Mouse (Mus musculus) stomach, embryonic 15.5 days (tissue): Measurements from ENCODE around the gene Slc22a12. TPM values are rescaled to one million over a fixed set of nuclear protein-coding genes. Genes with fewer than 3 reads are reported as not detected.

Source experiments
- ATAC-seq: fragments of 200-750 bp; cut with Nextera tagmentation; 2 replicates; pipeline ENCODE4 v1.8.0; 2017; ENCODE audit warnings: low read depth, moderate number of reproducible peaks, moderate TSS enrichment; ENCODE audit not compliant: insufficient read depth, low FRiP score
- H3K27ac ChIP-seq: fragments of 300-500 bp; sonication (generic); 2 replicates; pipeline ENCODE4 v1.5.1; 2015; ENCODE audit warnings: mild to moderate bottlenecking, inconsistent platforms
- H3K27me3 ChIP-seq: fragments of 300-500 bp; sonication (generic); replicated peaks from 2 replicates; pipeline ENCODE4 v1.6.1; 2015; ENCODE audit warnings: inconsistent platforms
- H3K36me3 ChIP-seq: fragments of 300-500 bp; sonication (generic); 2 replicates; pipeline ENCODE4 v1.6.1; 2015; ENCODE audit warnings: inconsistent platforms
- H3K4me1 ChIP-seq: fragments of 300-500 bp; sonication (generic); 2 replicates; pipeline ENCODE4 v1.6.1; 2015; ENCODE audit warnings: inconsistent platforms
- H3K4me2 ChIP-seq: fragments of 300-500 bp; sonication (generic); 2 replicates; pipeline ENCODE4 v1.6.1; 2015; ENCODE audit warnings: mild to moderate bottlenecking, inconsistent platforms
- H3K4me3 ChIP-seq: fragments of 300-500 bp; sonication (generic); replicated peaks from 2 replicates; pipeline ENCODE4 v1.5.1; 2015; ENCODE audit warnings: inconsistent platforms
- H3K9ac ChIP-seq: fragments of 300-500 bp; sonication (generic); 2 replicates; pipeline ENCODE4 v1.6.1; 2015; ENCODE audit warnings: inconsistent platforms
- H3K9me3 ChIP-seq: fragments of 300-500 bp; sonication (generic); 2 replicates; pipeline ENCODE4 v1.6.1; 2016; ENCODE audit warnings: inconsistent platforms
- WGBS: fragments of 180-500 bp; shearing (Covaris S2); methylation state at CpG from one replicate; pipeline ENCODE4 v1.1.7; 2015; 5-methylcytosine and 5-hydroxymethylcytosine counted together
- polyA plus RNA-seq: library from polyadenylated mRNA; unstranded; fragments of >200 nt; fragmentation: Nextera tagmentation; extraction: Ambion mirVana; gene quantifications from 2 replicates; pipeline ENCODE4 v1.2.1, GENCODE M21; 2015

Slc22a12 gene
- polyA plus RNA-seq, 1 experiment from 2014 or later, result not detected

GRCm38 (mm10) chr19:6538546-6538945, 4.3 kb downstream of the Slc22a12 start:
- 88% methylated on average over 6 of the region's 6 CpGs for WGBS
- peaks cover 3% of the 10 kb centered on the region; the same call in 1 of the 2 replicates for H3K27me3 ChIP-seq

GRCm38 (mm10) chr19:6537526-6537925, 5.3 kb downstream of the Slc22a12 start:
- Histone ChIP-seq H3K4me3 (no peak overlapping the region), H3K36me3 (no peaks in the 10 kb centered on the region), H3K4me2 (no peak overlapping the region), H3K27me3 (peaks cover 11% of the 10 kb centered on the region), H3K9ac (no peak overlapping the region), H3K27ac (no peak overlapping the region), H3K9me3 (no peaks in the 10 kb centered on the region), H3K4me1 (no peaks in the 10 kb centered on the region)
- no peak for ATAC-seq
- WGBS, result 74% methylated on average over 8 of the region's 8 CpGs

More at GRCm38 (mm10) chr19:6538546-6538945, 4.3 kb downstream of the Slc22a12 start:
- H3K9ac ChIP-seq, result no peak overlapping the region
- H3K4me1 ChIP-seq, result no peaks in the 10 kb centered on the region
- no peaks in the 10 kb centered on the region for H3K9me3 ChIP-seq
- no peak for ATAC-seq
- no peak overlapping the region for H3K27ac ChIP-seq
- H3K4me3 ChIP-seq, result no peak overlapping the region
- H3K4me2 ChIP-seq, result no peak overlapping the region
- H3K36me3 ChIP-seq, result no peaks in the 10 kb centered on the region

DNA sequence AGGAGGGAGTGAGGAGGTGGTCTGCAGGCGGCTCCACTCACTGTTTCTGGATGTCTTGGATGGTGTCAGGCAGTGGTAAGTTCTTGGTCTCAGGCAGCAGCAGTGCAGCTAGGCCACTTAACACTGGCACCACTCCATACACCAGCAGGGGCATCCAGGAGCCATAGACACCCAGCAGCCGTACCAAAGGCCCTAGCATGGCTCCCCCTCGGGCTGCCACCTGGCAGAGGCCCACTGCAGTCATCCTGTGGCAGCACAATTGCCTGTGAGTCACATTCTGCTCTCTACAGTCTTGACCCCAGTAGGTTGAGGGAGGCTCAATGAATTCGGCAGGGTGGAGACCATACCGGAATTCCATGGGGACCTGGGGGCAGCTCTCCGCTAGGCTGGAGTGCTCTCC, 6.1 kb downstream of the Slc22a12 start:
- Histone ChIP-seq H3K4me3 (no peak overlapping the region), H3K9ac (no peak overlapping the region), H3K36me3 (no peaks in the 10 kb centered on the region), H3K27me3 (peaks cover 16% of the 10 kb centered on the region), H3K4me1 (peaks cover 6% of the 10 kb centered on the region), H3K4me2 (no peak overlapping the region), H3K27ac (no peak overlapping the region), H3K9me3 (no peaks in the 10 kb centered on the region)
- ATAC-seq, result no peak
- WGBS, result 78% methylated on average over 6 of the region's 6 CpGs

DNA sequence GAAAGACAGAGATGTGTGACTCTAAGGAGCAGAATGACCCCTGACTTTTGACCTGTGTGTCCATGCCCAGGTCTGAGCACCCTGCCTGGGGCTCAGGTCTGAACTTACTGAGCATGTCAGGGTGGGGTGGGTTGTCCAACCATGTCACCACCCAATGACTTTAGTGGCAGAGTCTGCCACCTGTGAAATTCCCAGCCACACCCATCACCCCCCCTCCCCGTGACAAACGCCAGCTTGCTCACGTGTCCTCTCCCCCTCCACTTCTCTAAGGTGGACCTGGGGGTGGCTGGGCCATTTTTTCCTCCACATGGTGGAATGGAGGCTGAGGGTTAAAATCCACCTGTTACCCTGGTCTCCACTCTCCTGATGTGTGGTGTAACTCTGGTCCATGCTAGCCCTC, 6.6 kb downstream of the Slc22a12 start:
- H3K4me2 ChIP-seq, result no peak overlapping the region
- peaks cover 11% of the 10 kb centered on the region for H3K4me1 ChIP-seq
- H3K27me3 ChIP-seq, result peaks cover 19% of the 10 kb centered on the region
- 42% methylated on average over 3 of the region's 3 CpGs for WGBS
- H3K4me3 ChIP-seq, result no peak overlapping the region
- ATAC-seq, result no peak
- H3K9me3 ChIP-seq, result no peaks in the 10 kb centered on the region
- no peak overlapping the region for H3K27ac ChIP-seq
- no peaks in the 10 kb centered on the region for H3K36me3 ChIP-seq
- H3K9ac ChIP-seq, result no peak overlapping the region

DNA sequence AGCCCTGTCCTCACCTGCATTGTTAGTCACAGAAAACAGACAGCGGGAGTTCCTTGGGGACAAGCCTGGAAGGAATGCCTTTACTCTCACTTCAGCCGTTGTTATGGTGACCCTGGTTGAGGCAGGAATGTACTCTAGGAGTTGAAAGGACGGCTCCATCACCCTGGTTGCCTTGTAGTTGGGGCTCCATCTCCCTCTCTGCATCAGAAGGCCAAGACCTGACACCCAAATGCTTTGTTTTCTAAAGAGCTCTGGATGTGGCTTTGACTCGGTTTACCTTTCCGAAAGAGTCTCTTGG, 8.8 kb downstream of the Slc22a12 start:
- peaks cover 14% of the 10 kb centered on the region for H3K4me1 ChIP-seq
- no peak overlapping the region for H3K4me2 ChIP-seq
- peaks cover 19% of the 10 kb centered on the region for H3K27me3 ChIP-seq
- no peak overlapping the region for H3K9ac ChIP-seq
- no peaks in the 10 kb centered on the region for H3K36me3 ChIP-seq
- H3K27ac ChIP-seq, result peak overlapping the region; percentile 59; the same call in 1 of the 2 replicates
- WGBS, result 62% methylated on average over 5 of the region's 5 CpGs
- H3K9me3 ChIP-seq, result no peaks in the 10 kb centered on the region
- H3K4me3 ChIP-seq, result no peak overlapping the region
- no peak for ATAC-seq

GRCm38 (mm10) chr19:6533290-6534117, 9.3 kb downstream of the Slc22a12 start:
- ATAC-seq, result no peak
- H3K4me3 ChIP-seq, result no peak overlapping the region
- H3K36me3 ChIP-seq, result no peaks in the 10 kb centered on the region
- H3K27me3 ChIP-seq, result peaks cover 19% of the 10 kb centered on the region
- peak overlapping the region; percentile 59; the same call in 1 of the 2 replicates for H3K27ac ChIP-seq
- H3K4me2 ChIP-seq, result no peak overlapping the region
- H3K9me3 ChIP-seq, result no peaks in the 10 kb centered on the region
- peaks cover 14% of the 10 kb centered on the region for H3K4me1 ChIP-seq
- no peak overlapping the region for H3K9ac ChIP-seq
- WGBS, result 69% methylated on average over 11 of the region's 11 CpGs

DNA sequence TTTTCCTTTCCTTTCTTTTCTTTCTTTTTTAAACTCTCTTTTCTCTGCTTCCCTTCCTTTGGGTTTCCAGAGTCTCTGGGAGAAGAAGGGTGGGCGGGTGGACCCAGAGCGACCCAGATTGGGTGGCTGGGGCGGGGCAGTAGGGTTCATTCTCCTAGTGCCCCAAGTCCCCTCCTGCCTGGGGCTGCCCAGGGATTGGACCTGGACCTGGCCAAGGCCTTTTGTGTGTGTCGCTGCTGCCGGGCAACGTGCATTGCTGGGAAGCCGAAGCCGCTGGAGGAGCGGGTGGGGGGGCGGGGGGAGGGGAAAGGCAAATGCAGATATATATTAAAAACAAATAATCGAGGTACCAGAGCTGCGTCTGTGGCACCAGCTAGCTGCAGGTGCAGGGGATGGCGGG, 10.2 kb downstream of the Slc22a12 start:
- Histone ChIP-seq H3K4me1 (peaks cover 14% of the 10 kb centered on the region), H3K27ac (no peak overlapping the region), H3K36me3 (no peaks in the 10 kb centered on the region), H3K4me2 (peak overlapping the region; percentile 77), H3K9me3 (no peaks in the 10 kb centered on the region), H3K27me3 (peaks cover 19% of the 10 kb centered on the region), H3K4me3 (peak overlapping the region; percentile 38), H3K9ac (no peak overlapping the region)
- WGBS, result 12% methylated on average over 12 of the region's 13 CpGs
- no peak for ATAC-seq

GRCm38 (mm10) chr19:6531832-6532471, 10.9 kb downstream of the Slc22a12 start:
- Histone ChIP-seq H3K27me3 (peaks cover 19% of the 10 kb centered on the region), H3K27ac (no peak overlapping the region; the same call in 1 of the 2 replicates), H3K4me3 (peak overlapping the region; percentile 38), H3K4me1 (peaks cover 14% of the 10 kb centered on the region), H3K4me2 (peak overlapping the region; percentile 77), H3K9me3 (no peaks in the 10 kb centered on the region), H3K9ac (peak overlapping the region; percentile 35; the same call in 1 of the 2 replicates), H3K36me3 (no peaks in the 10 kb centered on the region)
- ATAC-seq, result no peak
- WGBS, result 2% methylated on average over 36 of the region's 36 CpGs

DNA sequence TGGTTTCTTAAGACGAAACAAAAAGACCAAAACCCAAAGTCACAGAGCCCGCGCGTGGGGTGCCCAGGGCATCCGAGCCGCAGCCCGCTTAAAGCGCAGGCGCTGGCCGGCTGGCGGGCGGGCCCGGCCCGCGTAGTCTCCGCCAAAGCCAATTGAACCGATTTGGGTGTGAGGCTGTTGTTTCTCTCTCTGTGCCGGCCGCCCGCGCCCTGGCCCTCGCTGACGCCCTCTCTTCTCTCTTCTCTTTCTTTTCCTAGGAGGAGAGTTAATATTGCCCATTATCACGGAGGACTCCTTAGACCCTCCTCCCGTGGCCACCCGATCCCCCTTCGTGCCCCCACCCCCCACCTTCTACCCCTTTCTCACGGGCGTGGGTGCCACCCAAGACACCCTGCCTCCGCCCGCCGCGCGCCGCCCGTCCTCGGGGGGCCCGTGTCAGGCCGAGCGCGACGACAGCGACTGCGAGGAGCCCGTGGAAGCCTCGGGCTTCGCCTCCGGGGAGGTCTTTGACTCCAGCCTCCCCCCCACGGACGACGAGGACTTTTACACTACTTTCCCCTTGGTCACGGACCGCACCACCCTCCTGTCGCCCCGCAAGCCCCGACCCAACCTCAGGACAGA, 11.7 kb downstream of the Slc22a12 start:
- Histone ChIP-seq H3K4me1 (peaks cover 14% of the 10 kb centered on the region), H3K27ac (no peak overlapping the region)

GRCm38 (mm10) chr19:6530359-6530758, 12.5 kb downstream of the Slc22a12 start:
- peaks cover 19% of the 10 kb centered on the region for H3K27me3 ChIP-seq
- no peak for ATAC-seq
- peaks cover 14% of the 10 kb centered on the region for H3K4me1 ChIP-seq
- H3K4me2 ChIP-seq, result no peak overlapping the region
- no peaks in the 10 kb centered on the region for H3K9me3 ChIP-seq
- H3K9ac ChIP-seq, result no peak overlapping the region
- no peak overlapping the region for H3K4me3 ChIP-seq
- H3K36me3 ChIP-seq, result no peaks in the 10 kb centered on the region
- no peak overlapping the region for H3K27ac ChIP-seq
- WGBS, result 32% methylated on average over 13 of the region's 13 CpGs

More for the DNA sequence above, 11.7 kb downstream of the Slc22a12 start:
- Histone ChIP-seq H3K9ac (peak overlapping the region; percentile 35), H3K4me2 (peak overlapping the region; percentile 77), H3K4me3 (peak overlapping the region; percentile 38), H3K9me3 (no peaks in the 10 kb centered on the region), H3K36me3 (no peaks in the 10 kb centered on the region), H3K27me3 (peaks cover 19% of the 10 kb centered on the region)
- WGBS, result under 1% methylated on average over 56 of the region's 56 CpGs
- ATAC-seq, result no peak

DNA sequence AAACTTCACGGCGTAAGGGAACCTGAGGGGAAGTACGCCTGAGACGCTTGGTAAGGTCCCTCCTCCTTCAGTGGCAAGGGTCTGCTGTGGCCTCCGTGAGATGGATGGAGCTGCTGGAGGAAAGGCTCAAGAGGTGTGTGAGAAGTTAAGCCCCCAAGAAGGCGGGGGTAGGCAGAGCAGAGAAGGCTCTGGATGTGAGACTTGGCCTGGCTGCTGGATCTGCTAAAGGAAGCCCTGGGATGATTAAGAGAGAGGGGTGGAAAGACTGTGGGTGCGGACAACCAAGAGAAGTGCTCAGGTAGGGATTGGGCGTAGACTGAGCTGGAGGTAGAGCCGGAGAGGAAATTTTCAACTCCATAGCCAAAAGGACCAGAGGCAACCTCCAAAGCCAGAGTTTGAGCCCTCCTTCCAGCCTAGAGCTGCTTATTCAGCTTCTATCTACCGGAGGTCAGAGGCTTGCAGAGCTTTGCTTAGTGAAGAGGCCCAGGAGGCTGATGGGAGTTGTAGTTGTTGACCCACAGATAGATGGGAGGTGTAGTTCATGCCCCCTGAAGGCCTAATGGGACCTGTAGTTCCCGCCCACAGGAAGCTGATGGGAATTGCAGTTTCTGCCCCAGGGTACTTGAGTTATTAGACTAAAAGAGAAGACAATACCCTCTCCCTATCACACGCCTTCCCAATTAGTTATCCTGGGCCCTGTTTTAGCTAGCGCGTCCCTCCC, 13.4 kb downstream of the Slc22a12 start:
- 0 out of 2 replicates have a peak overlapping the region, but pooled peaks have one; percentile 8 for H3K4me2 ChIP-seq
- no peaks in the 10 kb centered on the region for H3K36me3 ChIP-seq
- H3K27me3 ChIP-seq, result peaks cover 19% of the 10 kb centered on the region
- ATAC-seq, result peak; percentile 40; the same call in 1 of the 2 replicates
- H3K4me3 ChIP-seq, result no peak overlapping the region
- H3K27ac ChIP-seq, result no peak overlapping the region
- H3K9ac ChIP-seq, result no peak overlapping the region
- H3K9me3 ChIP-seq, result no peaks in the 10 kb centered on the region
- 62% methylated on average over 14 of the region's 14 CpGs for WGBS
- H3K4me1 ChIP-seq, result peaks cover 14% of the 10 kb centered on the region
